Mouse (Mus musculus) ovary, postnatal 14 days (tissue): ENCODE data around the gene Acot7.

Experiments used
- DNase-seq: peaks from one replicate; pipeline ENCODE4 v3.0.0; 2022; ENCODE audit warnings: low spot score

Gene Acot7

GRCm38 (mm10) chr4:152246011-152246410, 68.1 kb downstream of the Acot7 start:
- no peak for DNase-seq

GRCm38 (mm10) chr4:152247195-152247594, 69.3 kb downstream of the Acot7 start:
- no peak for DNase-seq

- no peak for DNase-seq
These were observed 72.7 kb downstream of the Acot7 start for GRCm38 (mm10) chr4:152250615-152251014.

GRCm38 (mm10) chr4:152253183-152253759, 75.3 kb downstream of the Acot7 start:
- DNase-seq, result no peak

- no peak for DNase-seq
These were observed 79.1 kb downstream of the Acot7 start for GRCm38 (mm10) chr4:152257070-152257469.

- no peak for DNase-seq
These were observed 82.5 kb downstream of the Acot7 start for GRCm38 (mm10) chr4:152260451-152260850.

GRCm38 (mm10) chr4:152262187-152262586, 84.3 kb downstream of the Acot7 start:
- no peak for DNase-seq

GRCm38 (mm10) chr4:152263089-152263488, 85.2 kb downstream of the Acot7 start:
- DNase-seq, result no peak

GRCm38 (mm10) chr4:152263512-152264176, 85.7 kb downstream of the Acot7 start:
- no peak for DNase-seq

GRCm38 (mm10) chr4:152264177-152264530, 86.2 kb downstream of the Acot7 start:
- no peak for DNase-seq

- no peak for DNase-seq
These were observed 87.1 kb downstream of the Acot7 start for GRCm38 (mm10) chr4:152264867-152265568.

GRCm38 (mm10) chr4:152265791-152266190, 87.9 kb downstream of the Acot7 start:
- DNase-seq, result no peak

- no peak for DNase-seq
These were observed 88.4 kb downstream of the Acot7 start for GRCm38 (mm10) chr4:152266236-152266895.

- DNase-seq, result no peak
These were observed 89.9 kb downstream of the Acot7 start for GRCm38 (mm10) chr4:152267748-152268369.

GRCm38 (mm10) chr4:152269967-152270366, 92.0 kb downstream of the Acot7 start:
- no peak for DNase-seq

GRCm38 (mm10) chr4:152270599-152270998, 92.7 kb downstream of the Acot7 start:
- no peak for DNase-seq

- no peak for DNase-seq
These were observed 93.4 kb downstream of the Acot7 start for GRCm38 (mm10) chr4:152271334-152271733.

GRCm38 (mm10) chr4:152272006-152272405, 94.1 kb downstream of the Acot7 start:
- DNase-seq, result no peak

GRCm38 (mm10) chr4:152272449-152273049, 94.6 kb downstream of the Acot7 start:
- DNase-seq, result no peak

- DNase-seq, result no peak
These were observed 95.3 kb downstream of the Acot7 start for GRCm38 (mm10) chr4:152273191-152273590.

- DNase-seq, result no peak
These were observed 95.8 kb downstream of the Acot7 start, which contains the start of gene Gpr153 for GRCm38 (mm10) chr4:152273621-152274236. TSS of gene Gpr153 (plus strand) at chr4:152274232.
